Mouse (Mus musculus) midbrain, postnatal 0 days (tissue): Measurements from ENCODE around the gene Pecr. TPM values are rescaled to one million over a fixed set of nuclear protein-coding genes. Genes with fewer than 3 reads are reported as not detected.

Experiments used
- ATAC-seq: fragments of 200-750 bp; cut with Nextera tagmentation; 2 replicates; pipeline ENCODE4 v1.8.0; 2017; ENCODE audit warnings: moderate number of reproducible peaks, mild to moderate bottlenecking, moderate TSS enrichment, moderate library complexity; ENCODE audit not compliant: low FRiP score
- DNase-seq: peaks from one replicate; pipeline ENCODE4 v3.0.0-alpha.2; 2015; ENCODE audit warnings: low spot score
- H3K27ac ChIP-seq: fragments of 300-500 bp; sonication (generic); 2 replicates; pipeline ENCODE4 v1.5.1; 2014; ENCODE audit warnings: low read depth, mild to moderate bottlenecking, low read length, mixed read lengths
- H3K27me3 ChIP-seq: fragments of 300-500 bp; sonication (generic); 2 replicates; pipeline ENCODE4 v1.6.1; 2014; ENCODE audit warnings: low read length, control low read depth, mixed read lengths; ENCODE audit not compliant: insufficient read depth
- H3K36me3 ChIP-seq: fragments of 300-500 bp; sonication (generic); 2 replicates; pipeline ENCODE4 v1.6.1; 2014; ENCODE audit warnings: low read length, control low read depth, mixed read lengths; ENCODE audit not compliant: insufficient read depth
- H3K4me1 ChIP-seq: fragments of 300-500 bp; sonication (generic); 2 replicates; pipeline ENCODE4 v1.6.1; 2014; ENCODE audit warnings: mild to moderate bottlenecking, control low read depth, antibody characterized with exemption, low read length, mixed read lengths; ENCODE audit not compliant: insufficient read depth
- H3K4me2 ChIP-seq: fragments of 300-500 bp; sonication (generic); 2 replicates; pipeline ENCODE4 v1.6.1; 2014; ENCODE audit warnings: low read depth, mild to moderate bottlenecking, low read length, mixed read lengths; ENCODE audit not compliant: poor library complexity, severe bottlenecking
- H3K4me3 ChIP-seq: fragments of 300-500 bp; sonication (generic); 2 replicates; pipeline ENCODE4 v1.5.1; 2014; ENCODE audit warnings: low read depth, mild to moderate bottlenecking, low read length, moderate library complexity
- H3K9ac ChIP-seq: fragments of 300-500 bp; sonication (generic); replicated peaks from 2 replicates; pipeline ENCODE4 v1.6.1; 2014; ENCODE audit warnings: mild to moderate bottlenecking, low read length, moderate library complexity, mixed read lengths; ENCODE audit not compliant: poor library complexity, severe bottlenecking
- H3K9me3 ChIP-seq: fragments of 300-500 bp; sonication (generic); 2 replicates; pipeline ENCODE4 v1.6.1; 2016; ENCODE audit warnings: low read length, control low read depth
- CTCF ChIP-seq: IDR thresholded peaks from 2 replicates; pipeline ENCODE4 v1.5.1; 2016; ENCODE audit warnings: antibody characterized with exemption, mild to moderate bottlenecking
- WGBS: fragments of 180-500 bp; shearing (Covaris S2); extraction: QIAGEN DNeasy Blood & Tissue Kit; methylation state at CpG from one replicate; pipeline ENCODE4 v1.1.7; 2014; 5-methylcytosine and 5-hydroxymethylcytosine counted together
- polyA plus RNA-seq: library from polyadenylated mRNA; unstranded; fragments of >200 nt; fragmentation: Nextera tagmentation; extraction: Ambion mirVana; gene quantifications from 2 replicates; pipeline ENCODE4 v1.2.1, GENCODE M21; 2015
- total RNA-seq: library from RNA; depleted of rRNA; stranded (reverse); fragments of >200 nt; gene quantifications from 2 replicates; pipeline ENCODE4 v1.2.3, GENCODE M21; 2014; rRNA removed

Gene Pecr
- total and polyA plus RNA-seq, 2 experiments from 2014 or later = 2.7 to 10.2 TPM

GRCm38 (mm10) chr1:72210803-72211679 is 73.1 kb downstream of the Pecr start:
- no peak for TF ChIP-seq CTCF
- DNase-seq (no peak), ATAC-seq (no peak)
- peak overlapping the region; percentile 99 for H3K4me2 ChIP-seq
- 0 out of 2 replicates have a peak, but pooled peaks cover 4% of the 10 kb centered on the region for H3K27me3 ChIP-seq
- H3K36me3 ChIP-seq = no peaks in the 10 kb centered on the region
- 0 out of 2 replicates have a peak, but pooled peaks cover 2% of the 10 kb centered on the region for H3K4me1 ChIP-seq
- H3K9me3 ChIP-seq = no peaks in the 10 kb centered on the region
- no peak overlapping the region for H3K27ac ChIP-seq
- no peak overlapping the region for H3K9ac ChIP-seq
- WGBS = 26% methylated on average over 17 of the region's 17 CpGs
- H3K4me3 ChIP-seq = peak overlapping the region; percentile 74

Other genes starting within 250 kb of the Pecr start
- 1.7 and 2.4 TPM in 2 replicates for gene Mreg, start 72.0 kb downstream of the Pecr start, total RNA-seq
- gene Mreg, start 72.0 kb downstream of the Pecr start, polyA plus RNA-seq = 2.1 and 2.3 TPM in 2 replicates
- gene Tmem169, start 55 bp upstream of the Pecr start, total RNA-seq = 37.3 and 41.7 TPM in 2 replicates
- 34.1 and 38.3 TPM in 2 replicates for gene Tmem169, start 55 bp upstream of the Pecr start, polyA plus RNA-seq
- gene Xrcc5, start 23.1 kb upstream of the Pecr start, total RNA-seq = 7.7 and 8.3 TPM in 2 replicates
- 10.5 and 11.1 TPM in 2 replicates for gene Xrcc5, start 23.1 kb upstream of the Pecr start, polyA plus RNA-seq